Mouse (Mus musculus) heart, embryonic 13.5 days (tissue): ENCODE measurements around the gene Mta3. TPM values are rescaled to one million over a fixed set of nuclear protein-coding genes. Genes with fewer than 3 reads are reported as not detected.

Source experiments
- ATAC-seq: fragments of 200-750 bp; cut with Nextera tagmentation; 2 replicates; pipeline ENCODE4 v1.8.0; 2017; ENCODE audit warnings: moderate TSS enrichment; ENCODE audit not compliant: insufficient number of reproducible peaks, low FRiP score, low TSS enrichment; ENCODE audit errors: extremely low read depth
- H3K27ac ChIP-seq: fragments of 300-500 bp; sonication (generic); replicated peaks from 2 replicates; pipeline ENCODE4 v1.5.1; 2015; ENCODE audit warnings: moderate library complexity, mild to moderate bottlenecking, inconsistent platforms
- H3K27me3 ChIP-seq: fragments of 300-500 bp; sonication (generic); replicated peaks from 2 replicates; pipeline ENCODE4 v1.6.1; 2015; ENCODE audit warnings: mild to moderate bottlenecking, inconsistent platforms
- H3K36me3 ChIP-seq: fragments of 300-500 bp; sonication (generic); 2 replicates; pipeline ENCODE4 v1.6.1; 2015; ENCODE audit warnings: mild to moderate bottlenecking, inconsistent platforms
- H3K4me1 ChIP-seq: fragments of 300-500 bp; sonication (generic); 2 replicates; pipeline ENCODE4 v1.6.1; 2015; ENCODE audit warnings: inconsistent platforms
- H3K4me2 ChIP-seq: fragments of 300-500 bp; sonication (generic); 2 replicates; pipeline ENCODE4 v1.6.1; 2015; ENCODE audit warnings: inconsistent platforms, mild to moderate bottlenecking, moderate library complexity
- H3K4me3 ChIP-seq: fragments of 300-500 bp; sonication (generic); 2 replicates; pipeline ENCODE4 v1.5.1; 2015; ENCODE audit warnings: moderate library complexity, mild to moderate bottlenecking, inconsistent platforms
- H3K9ac ChIP-seq: fragments of 300-500 bp; sonication (generic); 2 replicates; pipeline ENCODE4 v1.6.1; 2015; ENCODE audit warnings: inconsistent platforms, mild to moderate bottlenecking, moderate library complexity
- H3K9me3 ChIP-seq: fragments of 300-500 bp; sonication (generic); 2 replicates; pipeline ENCODE4 v1.6.1; 2016; ENCODE audit warnings: inconsistent platforms
- WGBS: fragments of 180-500 bp; shearing (Covaris S2); methylation state at CpG from one replicate; pipeline ENCODE4 v1.1.7; 2015; ENCODE audit warnings: mixed read lengths; 5-methylcytosine and 5-hydroxymethylcytosine counted together
- polyA plus RNA-seq: library from polyadenylated mRNA; unstranded; fragments of >200 nt; fragmentation: Nextera tagmentation; extraction: Ambion mirVana; gene quantifications from 2 replicates; pipeline ENCODE4 v1.2.1, GENCODE M21; 2015

Mta3 gene
- polyA plus RNA-seq, 1 experiment from 2014 or later: 34.9 TPM

DNA sequence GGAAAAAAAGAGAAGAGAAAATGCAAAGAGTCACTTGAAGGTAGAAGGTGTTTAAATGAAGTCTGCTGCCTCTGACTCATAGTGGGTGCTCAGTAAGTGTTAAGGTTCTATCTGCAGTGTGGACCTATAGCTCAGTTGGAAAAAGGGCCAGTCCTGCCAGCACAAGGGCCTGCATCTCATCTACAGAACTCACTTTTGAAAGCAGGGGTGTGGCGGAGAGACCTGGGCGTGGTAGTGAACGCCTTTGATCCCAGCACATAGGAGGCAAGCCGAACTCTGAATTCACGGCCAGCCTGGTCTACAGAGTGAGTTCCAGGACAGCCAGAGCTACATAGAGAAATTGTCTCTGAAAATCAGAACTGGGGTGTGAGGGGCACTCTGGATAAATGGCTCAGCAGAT lies 104.3 kb downstream of the Mta3 start:
- Histone ChIP-seq H3K4me2 (no peak overlapping the region), H3K9me3 (no peaks in the 10 kb centered on the region), H3K9ac (no peak overlapping the region), H3K36me3 (peaks cover 51% of the 10 kb centered on the region), H3K27ac (no peak overlapping the region), H3K4me1 (0 out of 2 replicates have a peak, but pooled peaks cover 3% of the 10 kb centered on the region), H3K4me3 (no peak overlapping the region), H3K27me3 (no peaks in the 10 kb centered on the region)
- WGBS: 82% methylated on average over 5 of the region's 5 CpGs
- ATAC-seq: no peak

- 87% methylated on average over 17 of the region's 17 CpGs for whole genome bisulfite sequencing
- Histone ChIP-seq H3K4me2 (no peak overlapping the region), H3K4me3 (no peak overlapping the region), H3K9me3 (no peaks in the 10 kb centered on the region), H3K27me3 (no peaks in the 10 kb centered on the region), H3K4me1 (0 out of 2 replicates have a peak, but pooled peaks cover 3% of the 10 kb centered on the region), H3K27ac (no peak overlapping the region), H3K9ac (no peak overlapping the region), H3K36me3 (peaks cover 34% of the 10 kb centered on the region)
- no peak for ATAC-seq
Measured at GRCm38 (mm10) chr17:83812200-83812944, 106.4 kb downstream of the Mta3 start.

DNA sequence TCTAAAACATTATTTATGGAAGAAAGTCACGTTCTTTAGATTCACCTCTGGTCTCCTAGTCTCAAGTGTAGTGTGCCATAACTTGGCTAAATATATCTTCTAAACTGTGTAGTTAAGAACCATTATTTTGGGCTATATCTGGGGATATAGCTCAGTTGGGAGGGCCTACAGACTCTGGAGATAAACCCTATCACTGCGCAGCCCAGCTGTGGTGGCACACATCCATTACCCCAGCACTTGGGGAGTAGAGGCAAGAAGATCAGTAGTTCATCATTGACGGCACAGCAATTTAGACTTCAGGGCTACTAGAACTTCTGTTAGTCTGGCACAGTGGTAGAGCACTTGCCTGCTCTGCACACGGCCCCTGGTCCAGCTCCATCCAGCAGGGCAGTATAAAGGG lies 107.1 kb downstream of the Mta3 start:
- ATAC-seq: no peak
- H3K36me3 ChIP-seq: peaks cover 34% of the 10 kb centered on the region
- 84% methylated on average over 4 of the region's 4 CpGs for WGBS

GRCm38 (mm10) chr17:83816996-83817395 lies 111.0 kb downstream of the Mta3 start:
- Histone ChIP-seq H3K9me3 (no peaks in the 10 kb centered on the region), H3K27ac (no peak overlapping the region), H3K9ac (no peak overlapping the region), H3K36me3 (peaks cover 15% of the 10 kb centered on the region; the same call in 1 of the 2 replicates), H3K4me1 (peaks cover 16% of the 10 kb centered on the region), H3K27me3 (no peaks in the 10 kb centered on the region), H3K4me2 (no peak overlapping the region), H3K4me3 (no peak overlapping the region)
- no peak for ATAC-seq
- WGBS: 81% methylated on average over 7 of the region's 7 CpGs

More for the DNA sequence above, 107.1 kb downstream of the Mta3 start:
- H3K27me3 ChIP-seq: no peaks in the 10 kb centered on the region
- H3K9ac ChIP-seq: no peak overlapping the region
- no peak overlapping the region for H3K27ac ChIP-seq
- H3K9me3 ChIP-seq: no peaks in the 10 kb centered on the region
- no peak overlapping the region for H3K4me2 ChIP-seq
- 0 out of 2 replicates have a peak, but pooled peaks cover 3% of the 10 kb centered on the region for H3K4me1 ChIP-seq
- no peak overlapping the region for H3K4me3 ChIP-seq

DNA sequence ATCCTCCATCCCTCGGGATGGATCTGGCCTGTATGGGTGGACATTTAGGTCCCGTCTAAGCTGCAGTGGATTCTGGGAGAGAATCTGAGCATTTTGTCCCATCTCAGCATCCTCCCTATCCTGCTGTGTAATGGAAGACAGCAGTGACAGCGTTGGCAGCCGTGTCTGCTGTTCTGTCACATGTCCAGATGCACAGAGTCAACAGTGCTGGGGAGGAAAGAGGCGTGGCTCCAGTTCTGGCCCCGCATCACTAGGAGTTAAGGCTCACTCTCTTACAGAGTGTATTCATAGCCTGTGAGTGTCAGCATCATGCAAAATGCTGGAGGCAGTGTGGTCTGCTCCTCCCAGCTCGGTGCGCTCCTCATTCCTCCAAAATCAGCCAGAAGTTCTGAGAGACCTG lies 113.5 kb downstream of the Mta3 start:
- peak; percentile 25; the same call in 1 of the 2 replicates for ATAC-seq
- 64% methylated on average over 8 of the region's 8 CpGs for WGBS
- Histone ChIP-seq H3K36me3 (peaks cover 6% of the 10 kb centered on the region; the same call in 1 of the 2 replicates), H3K9me3 (no peaks in the 10 kb centered on the region), H3K27me3 (no peaks in the 10 kb centered on the region), H3K9ac (no peak overlapping the region), H3K4me1 (peaks cover 25% of the 10 kb centered on the region), H3K27ac (no peak overlapping the region), H3K4me3 (no peak overlapping the region), H3K4me2 (no peak overlapping the region)

GRCm38 (mm10) chr17:83820701-83821100 lies 114.7 kb downstream of the Mta3 start:
- H3K4me2 ChIP-seq: no peak overlapping the region
- ATAC-seq: no peak
- peaks cover 3% of the 10 kb centered on the region; the same call in 1 of the 2 replicates for H3K36me3 ChIP-seq
- no peaks in the 10 kb centered on the region for H3K27me3 ChIP-seq
- no peak overlapping the region for H3K9ac ChIP-seq
- H3K27ac ChIP-seq: no peak overlapping the region
- WGBS: 85% methylated on average over 5 of the region's 5 CpGs
- H3K4me1 ChIP-seq: peaks cover 25% of the 10 kb centered on the region
- no peak overlapping the region for H3K4me3 ChIP-seq
- H3K9me3 ChIP-seq: no peaks in the 10 kb centered on the region

- WGBS: 90% methylated on average over 3 of the region's 3 CpGs
- H3K4me3 ChIP-seq: no peak overlapping the region
- H3K27ac ChIP-seq: no peak overlapping the region
- H3K4me1 ChIP-seq: peaks cover 25% of the 10 kb centered on the region
- H3K36me3 ChIP-seq: 0 out of 2 replicates have a peak, but pooled peaks cover 2% of the 10 kb centered on the region
- H3K4me2 ChIP-seq: no peak overlapping the region
- H3K9ac ChIP-seq: no peak overlapping the region
- ATAC-seq: no peak
- no peaks in the 10 kb centered on the region for H3K27me3 ChIP-seq
- no peaks in the 10 kb centered on the region for H3K9me3 ChIP-seq
Measured at GRCm38 (mm10) chr17:83821876-83822275, 115.9 kb downstream of the Mta3 start.

- no peak for ATAC-seq
- 80% methylated on average over 7 of the region's 7 CpGs for WGBS
- H3K27ac ChIP-seq: no peak overlapping the region
- H3K4me1 ChIP-seq: peaks cover 23% of the 10 kb centered on the region
- no peaks in the 10 kb centered on the region for H3K9me3 ChIP-seq
- no peaks in the 10 kb centered on the region for H3K36me3 ChIP-seq
- no peak overlapping the region for H3K9ac ChIP-seq
- H3K4me2 ChIP-seq: no peak overlapping the region
- H3K27me3 ChIP-seq: no peaks in the 10 kb centered on the region
- H3K4me3 ChIP-seq: no peak overlapping the region
Measured at GRCm38 (mm10) chr17:83823835-83824234, 117.9 kb downstream of the Mta3 start.

- no peaks in the 10 kb centered on the region for H3K27me3 ChIP-seq
- no peaks in the 10 kb centered on the region for H3K36me3 ChIP-seq
- H3K9ac ChIP-seq: no peak overlapping the region
- no peaks in the 10 kb centered on the region for H3K9me3 ChIP-seq
- H3K4me3 ChIP-seq: no peak overlapping the region
- WGBS: 49% methylated on average over 3 of the region's 3 CpGs
- no peak for ATAC-seq
- peaks cover 17% of the 10 kb centered on the region for H3K4me1 ChIP-seq
- H3K4me2 ChIP-seq: no peak overlapping the region
- no peak overlapping the region for H3K27ac ChIP-seq
Measured at GRCm38 (mm10) chr17:83829356-83829755, 123.4 kb downstream of the Mta3 start.

DNA sequence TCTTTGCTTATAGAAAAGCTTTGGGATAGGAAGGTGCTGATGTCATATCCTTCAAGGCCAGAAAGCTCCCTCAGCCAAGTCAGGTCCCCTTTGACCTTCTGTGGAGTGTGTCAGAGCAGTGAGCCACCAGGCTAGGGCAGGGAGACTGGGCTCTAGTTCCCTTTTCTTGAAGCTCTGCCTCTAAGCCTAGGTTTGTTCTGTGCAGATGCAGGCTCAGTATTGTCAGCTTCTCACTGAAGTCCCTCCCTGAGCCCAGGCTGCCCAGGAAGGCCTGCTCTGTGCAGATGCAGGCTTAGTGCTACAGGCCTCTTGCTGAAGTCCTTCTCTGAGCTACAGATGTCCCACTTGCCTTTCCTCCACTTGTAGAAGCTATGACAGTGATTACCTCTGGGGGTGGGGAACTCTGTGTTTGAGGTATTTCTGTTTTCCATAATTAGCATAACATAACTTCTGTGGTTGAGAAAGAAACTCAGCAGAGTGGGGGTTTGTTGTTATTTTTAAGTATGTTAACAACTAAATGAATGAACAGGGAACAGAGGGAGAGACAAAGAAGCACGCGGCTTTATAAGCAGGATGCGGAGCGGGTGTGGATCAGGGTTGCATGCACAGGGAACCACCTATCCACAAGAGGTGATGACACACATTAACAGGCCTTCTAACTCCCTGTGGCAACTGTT lies 124.8 kb downstream of the Mta3 start:
- 0 out of 2 replicates have a peak overlapping the region, but pooled peaks have one; percentile 7 for H3K9ac ChIP-seq
- H3K27ac ChIP-seq: no peak overlapping the region
- H3K27me3 ChIP-seq: no peaks in the 10 kb centered on the region
- ATAC-seq: no peak
- no peak overlapping the region for H3K4me3 ChIP-seq
- H3K36me3 ChIP-seq: no peaks in the 10 kb centered on the region
- no peaks in the 10 kb centered on the region for H3K9me3 ChIP-seq
- peaks cover 17% of the 10 kb centered on the region for H3K4me1 ChIP-seq
- 93% methylated on average over 4 of the region's 4 CpGs for WGBS
- H3K4me2 ChIP-seq: no peak overlapping the region

GRCm38 (mm10) chr17:83834120-83834519 lies 128.2 kb downstream of the Mta3 start:
- Histone ChIP-seq H3K4me1 (peaks cover 12% of the 10 kb centered on the region), H3K9me3 (no peaks in the 10 kb centered on the region), H3K36me3 (no peaks in the 10 kb centered on the region), H3K9ac (no peak overlapping the region), H3K27me3 (peaks cover 10% of the 10 kb centered on the region), H3K4me2 (no peak overlapping the region), H3K4me3 (no peak overlapping the region), H3K27ac (no peak overlapping the region)
- WGBS: 37% methylated on average over 4 of the region's 4 CpGs
- no peak for ATAC-seq
